Mouse (Mus musculus): ENCODE measurements around the gene Zmym1.
A peak's percentile ranks its signal among the peaks of the same experiment; 100 is the strongest.
"Not testable (repeated sequence)": the region's sequence is repeated elsewhere in the genome, so short reads cannot be mapped to it uniquely, and the experiment has no call there.

Zmym1 gene

DNA sequence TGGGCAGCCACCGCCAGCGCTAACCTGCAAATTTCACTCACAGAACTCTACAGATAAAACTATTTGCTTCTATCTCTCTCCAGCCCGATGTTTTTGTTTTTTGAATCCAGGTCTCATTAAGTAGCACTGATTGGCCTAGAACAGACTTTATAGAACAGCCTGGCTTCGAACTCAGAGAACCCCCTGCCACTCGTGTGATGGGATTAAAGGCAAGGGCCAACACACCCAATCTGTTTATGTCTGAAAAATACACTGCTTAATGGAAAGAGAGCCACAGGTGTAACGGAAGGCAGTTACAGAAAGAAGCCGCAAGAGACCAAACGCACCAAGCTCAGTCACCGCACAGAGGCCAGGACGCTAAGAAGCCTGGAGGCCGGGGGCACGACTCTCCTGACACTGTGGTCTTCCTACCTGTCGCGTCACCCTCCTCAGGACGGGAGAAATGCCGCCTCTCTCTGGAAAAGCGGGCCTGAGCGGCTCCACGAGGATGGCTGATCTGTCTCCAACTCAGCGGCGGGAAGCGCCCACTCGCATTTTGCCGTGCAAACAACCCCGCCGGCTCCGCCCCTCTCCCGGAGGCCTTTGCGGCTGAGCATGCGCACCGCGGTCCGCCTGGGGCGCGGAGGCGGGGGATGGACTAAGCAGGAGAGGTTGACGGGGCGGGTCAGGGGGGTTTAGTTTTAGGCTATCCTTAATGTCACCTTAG, at the start of gene Zmym1:
TSS of gene Zmym1 (minus strand) at position 568 of the 706 bp plus-strand sequence.
- DNase-seq (ENCODE audit: extremely low spot score, low read depth, low spot score): no peak

DNA sequence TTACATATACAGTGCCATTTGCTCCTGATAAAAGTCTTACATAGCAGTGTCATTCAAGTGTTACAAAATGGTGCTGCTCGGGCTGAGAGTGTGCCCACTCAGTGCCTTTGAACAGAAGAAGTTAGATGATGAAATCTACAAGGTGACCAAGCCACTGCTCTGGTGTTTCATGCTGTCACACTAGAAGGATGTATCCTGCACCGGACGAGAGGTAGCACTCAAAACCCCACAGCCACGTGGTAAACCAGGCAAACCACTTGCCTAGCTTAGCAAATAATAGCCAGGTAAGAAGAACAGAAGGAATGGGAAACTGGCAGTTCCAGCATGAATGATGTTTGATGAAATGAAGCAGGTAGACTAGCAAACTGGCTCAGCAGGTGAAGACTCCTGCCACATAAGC, 49.6 kb upstream of the Zmym1 start:
- no peak for DNase-seq (ENCODE audit: extremely low spot score, low read depth, low spot score)

DNA sequence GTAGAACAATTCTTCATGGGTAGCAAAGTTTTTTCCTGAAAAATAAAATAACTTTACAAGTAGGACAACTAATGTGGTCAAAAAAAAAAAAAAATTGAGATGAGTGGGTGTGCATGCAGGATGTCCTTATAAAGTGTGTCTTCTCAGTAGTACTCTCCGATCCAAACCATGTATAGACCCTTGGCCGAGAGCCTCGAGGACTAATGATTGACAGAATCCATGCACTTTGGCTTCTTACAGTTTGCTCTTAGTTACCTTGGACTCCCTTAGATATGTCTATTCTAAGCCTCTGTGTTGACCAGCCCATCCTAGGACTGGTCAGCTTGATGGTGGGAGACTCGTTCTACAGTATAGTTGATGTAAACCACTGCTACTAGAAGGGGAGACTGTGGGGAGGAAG, 46.6 kb upstream of the Zmym1 start:
- no peak for DNase-seq (ENCODE audit: extremely low spot score, low read depth, low spot score)

DNA sequence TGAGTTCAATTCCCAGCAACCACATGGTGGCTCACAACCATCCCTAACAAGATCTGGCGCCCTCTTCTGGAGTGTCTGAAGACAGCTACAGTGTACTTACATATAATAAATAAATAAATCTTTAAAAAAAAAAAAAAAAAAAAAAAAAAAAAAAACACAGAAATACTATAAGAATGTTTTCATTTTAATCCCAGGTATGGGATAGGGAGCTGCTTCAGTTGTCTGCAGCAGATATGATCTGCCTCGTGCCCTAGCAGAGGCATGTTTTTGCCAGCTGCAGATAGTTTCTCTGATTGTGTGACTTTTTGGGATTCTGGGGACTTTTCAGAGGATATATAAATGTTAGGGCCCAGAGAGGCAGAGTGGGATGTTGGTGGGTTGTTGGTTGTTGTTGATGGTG, 38.6 kb upstream of the Zmym1 start:
- DNase-seq (ENCODE audit: extremely low spot score, low read depth, low spot score): not testable (repeated sequence)

DNA sequence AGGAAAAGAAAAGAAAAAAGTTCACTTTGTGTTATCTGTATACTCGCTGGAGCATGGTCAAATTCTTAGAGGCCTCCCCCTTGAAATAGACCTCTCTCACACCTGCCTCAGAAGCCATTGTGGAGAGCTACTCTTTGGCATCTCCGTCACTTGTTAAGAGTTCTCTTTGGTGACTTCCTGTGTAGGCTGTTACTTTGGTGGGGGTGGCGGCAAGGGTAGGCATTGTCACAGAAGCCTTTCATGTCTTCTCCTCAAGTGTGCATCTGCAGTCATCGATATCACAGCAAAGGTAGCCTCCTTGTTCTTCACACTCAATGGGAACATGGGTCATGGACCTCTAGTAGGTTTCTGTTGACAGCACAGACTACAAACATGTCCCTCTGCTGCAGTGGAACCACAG, 34.1 kb upstream of the Zmym1 start:
- DNase-seq (ENCODE audit: extremely low spot score, low read depth, low spot score): no peak

DNA sequence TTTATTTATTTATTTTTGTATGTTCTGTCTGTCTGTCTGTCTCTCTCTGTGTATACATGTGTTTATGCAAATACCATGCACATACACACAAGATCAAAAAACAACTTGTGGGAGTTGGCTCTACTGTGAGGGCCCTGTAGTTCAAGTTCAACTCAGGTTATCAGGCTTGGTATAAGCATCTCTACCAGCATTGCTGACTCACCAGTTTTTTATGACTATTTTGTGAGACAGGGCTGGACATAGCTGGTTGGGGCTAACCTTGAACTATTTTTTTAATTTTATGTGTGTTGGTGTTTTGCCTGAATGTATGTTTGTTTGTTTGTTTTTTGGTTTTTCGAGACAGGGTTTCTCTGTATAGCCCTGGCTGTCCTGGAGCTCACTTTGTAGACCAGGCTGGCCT, 30.2 kb upstream of the Zmym1 start:
- no peak for DNase-seq (ENCODE audit: extremely low spot score, low read depth, low spot score)

DNA sequence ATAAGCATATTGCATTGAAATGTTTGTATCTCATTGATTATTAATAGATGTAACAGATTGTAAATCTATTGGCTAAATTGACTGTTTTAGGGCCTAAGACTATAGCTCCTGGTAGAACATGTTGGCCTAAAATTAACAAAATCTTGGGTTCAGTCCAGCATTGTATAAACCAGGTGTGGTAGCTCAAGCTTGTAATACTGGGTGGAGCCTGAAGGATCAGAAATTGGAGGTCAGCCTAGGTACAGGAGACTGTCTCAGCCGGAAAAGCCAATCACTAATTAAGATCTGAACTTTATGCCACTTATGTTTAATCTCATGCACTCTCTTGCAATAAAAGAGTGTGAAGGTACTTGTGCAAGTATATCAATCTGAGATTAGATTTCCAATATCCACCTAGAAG, 24.8 kb upstream of the Zmym1 start:
- no peak for DNase-seq (ENCODE audit: extremely low spot score, low read depth, low spot score)

DNA sequence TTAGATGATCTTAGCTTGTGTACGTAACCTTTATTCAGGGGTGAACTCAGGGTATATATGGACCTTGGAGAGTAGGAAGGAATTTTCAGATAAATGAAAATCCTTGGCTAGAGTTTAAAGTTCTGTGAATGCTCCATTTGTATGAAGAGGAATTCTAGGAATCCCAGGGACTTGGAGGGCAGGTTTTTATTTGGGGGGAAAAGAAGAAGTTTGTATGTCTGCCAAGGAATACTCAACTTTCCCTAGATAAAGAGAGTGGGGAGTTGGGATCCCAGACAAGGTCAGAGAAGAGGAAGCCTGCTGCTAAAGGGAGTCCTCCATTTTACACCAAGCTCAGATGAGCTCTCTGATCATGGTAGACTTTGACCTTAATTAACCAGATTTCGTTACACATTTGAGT, 22.2 kb upstream of the Zmym1 start:
- DNase-seq (ENCODE audit: extremely low spot score, low read depth, low spot score): no peak

DNA sequence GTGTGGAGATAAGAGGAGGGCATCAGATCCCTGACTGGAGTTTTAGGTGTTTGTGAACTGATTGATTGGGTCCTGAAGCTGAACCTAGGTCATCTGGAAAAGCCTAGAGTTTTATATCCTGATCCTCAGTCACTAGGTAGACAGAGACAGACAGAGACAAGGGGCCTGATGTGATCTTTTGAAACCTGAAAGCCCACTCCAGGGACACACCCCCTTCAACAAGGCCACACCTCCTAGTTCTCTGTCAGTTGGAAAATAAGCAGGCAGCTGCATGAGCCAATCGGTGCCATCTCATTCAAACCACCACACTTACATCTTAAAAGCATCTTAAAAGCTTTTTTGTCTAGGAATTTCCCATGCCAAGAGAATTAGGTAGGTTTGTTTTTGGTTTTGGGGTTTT, 19.9 kb upstream of the Zmym1 start:
- DNase-seq (ENCODE audit: extremely low spot score, low read depth, low spot score): no peak

DNA sequence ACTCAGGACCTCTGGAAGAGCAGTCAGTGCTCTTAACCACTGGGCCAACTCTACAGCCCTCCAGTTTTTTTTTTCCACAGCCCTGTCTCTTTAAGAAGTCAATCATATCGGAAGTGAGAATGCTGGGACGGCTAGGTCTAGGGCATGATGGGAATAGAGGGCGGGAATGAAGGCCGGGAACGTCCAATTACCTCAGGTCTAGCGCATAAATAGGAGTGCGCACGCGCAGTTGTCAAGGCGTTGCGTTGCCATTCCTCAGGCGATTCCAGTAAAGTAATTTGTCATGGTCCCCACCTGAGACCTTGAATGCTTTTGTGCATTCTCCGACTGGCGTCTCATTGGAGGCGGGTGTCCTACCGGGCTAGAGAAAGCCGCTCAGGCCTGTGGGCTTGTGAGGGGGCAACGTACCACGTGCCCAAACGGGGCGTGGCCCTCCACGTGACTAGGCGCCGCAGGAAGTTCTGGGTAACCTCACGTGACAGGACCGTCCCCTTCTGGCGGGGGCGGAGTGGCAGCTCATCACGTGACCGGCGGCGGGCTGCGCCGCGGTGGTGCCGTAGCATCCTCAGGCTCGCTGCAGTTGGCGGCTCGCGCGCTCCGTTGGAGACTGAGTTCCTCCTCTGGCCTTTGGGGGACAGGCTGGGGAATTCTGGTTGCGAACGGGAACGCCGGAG, 16.1 kb upstream of the Zmym1 start, which contains the start of gene Zmym6:
TSS of gene Zmym6 (plus strand) at position 509 of the 674 bp plus-strand sequence.
- peak; percentile 87 for DNase-seq (ENCODE audit: extremely low spot score, low read depth, low spot score)

DNA sequence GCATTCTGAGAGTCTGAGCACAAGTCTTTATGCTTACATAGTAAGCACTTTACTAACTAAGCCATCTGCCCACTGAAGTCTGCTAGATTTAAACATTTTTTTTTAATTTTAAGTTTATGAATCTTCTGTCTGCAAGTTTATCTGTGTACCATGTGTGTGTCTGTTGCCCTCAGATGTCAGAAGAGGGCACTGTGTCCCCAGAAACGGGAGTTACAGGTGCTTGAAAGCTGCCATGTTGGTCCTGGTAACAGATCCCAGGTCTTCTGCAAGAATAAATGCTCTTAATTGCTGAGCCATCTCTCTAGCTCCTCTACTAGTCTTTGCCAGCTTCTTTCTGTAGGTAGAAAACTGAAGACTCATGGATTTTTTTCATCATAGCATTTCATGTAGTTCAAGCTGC, 14.0 kb upstream of the Zmym1 start:
- no peak for DNase-seq (ENCODE audit: extremely low spot score, low read depth, low spot score)

DNA sequence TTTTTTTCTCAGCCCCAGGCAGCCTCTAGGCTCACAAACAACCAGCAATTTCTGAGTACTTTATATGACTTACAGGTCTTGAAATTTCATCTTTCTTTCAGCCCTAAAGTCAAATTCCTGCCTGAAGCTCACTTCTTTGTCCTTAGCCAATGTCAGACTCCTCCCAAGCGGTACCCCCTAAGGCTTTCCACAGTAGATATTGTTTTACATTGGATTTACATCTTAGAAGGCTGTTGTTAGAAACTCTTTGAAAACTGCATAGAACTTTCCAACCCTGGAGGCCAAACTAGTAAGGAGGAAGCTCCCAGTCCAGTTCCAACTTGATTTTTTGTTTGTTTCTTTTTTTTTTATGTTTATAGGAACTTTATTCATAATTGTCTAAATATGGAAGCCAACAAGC, 3.1 kb upstream of the Zmym1 start:
- no peak for DNase-seq (ENCODE audit: extremely low spot score, low read depth, low spot score)

DNA sequence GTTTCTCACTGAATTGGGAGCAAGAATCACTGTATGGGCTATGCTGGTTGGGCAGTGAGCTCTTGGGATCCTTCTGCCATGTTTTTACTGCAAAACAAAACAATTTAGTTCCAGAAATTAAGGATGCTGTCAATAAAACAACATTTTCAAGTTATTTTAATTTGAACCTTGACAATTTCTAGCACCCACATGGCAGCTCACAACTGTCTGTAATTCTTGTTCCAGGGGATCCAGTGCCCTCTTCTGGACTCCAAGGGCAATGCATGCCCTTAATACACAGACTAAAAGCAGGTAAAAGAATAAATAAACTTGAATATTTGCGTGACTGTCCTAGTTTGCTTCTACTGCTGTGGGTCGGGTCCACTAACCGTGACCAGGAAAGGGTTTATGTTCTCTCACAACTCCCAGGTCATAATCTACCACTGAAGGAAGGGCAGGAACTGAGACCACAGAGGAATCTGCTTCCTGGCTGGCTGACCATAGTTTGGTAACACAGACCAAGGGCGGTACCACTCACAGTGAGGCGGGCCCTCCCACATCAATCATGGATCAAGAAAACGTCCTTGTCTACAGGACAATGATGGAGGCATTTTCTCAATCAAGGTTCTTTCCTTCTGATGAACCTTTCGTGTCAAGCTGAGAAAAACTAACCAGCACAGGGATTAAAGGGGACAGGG, 6.3 kb downstream of the Zmym1 start:
- no peak for DNase-seq (ENCODE audit: extremely low spot score, low read depth, low spot score)

DNA sequence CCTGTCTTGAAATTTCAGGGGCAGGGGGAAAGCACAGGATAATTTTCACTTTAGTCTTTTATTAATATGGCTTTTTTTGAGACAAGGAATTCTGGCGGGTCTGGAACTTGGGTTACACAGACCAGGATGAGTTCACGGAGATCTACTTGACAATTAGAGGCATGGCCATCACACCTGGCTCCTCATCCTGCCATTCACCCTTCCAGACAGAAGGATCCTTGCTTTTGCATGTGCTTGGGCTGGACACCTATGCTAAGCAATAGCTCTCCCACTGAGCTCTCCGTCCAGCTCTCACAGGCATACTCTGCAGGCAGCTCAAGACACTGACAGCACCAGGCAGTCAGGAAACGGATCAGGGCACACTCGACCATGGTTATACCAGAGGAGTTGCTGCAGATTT, 7.9 kb downstream of the Zmym1 start:
- DNase-seq (ENCODE audit: extremely low spot score, low read depth, low spot score): no peak

DNA sequence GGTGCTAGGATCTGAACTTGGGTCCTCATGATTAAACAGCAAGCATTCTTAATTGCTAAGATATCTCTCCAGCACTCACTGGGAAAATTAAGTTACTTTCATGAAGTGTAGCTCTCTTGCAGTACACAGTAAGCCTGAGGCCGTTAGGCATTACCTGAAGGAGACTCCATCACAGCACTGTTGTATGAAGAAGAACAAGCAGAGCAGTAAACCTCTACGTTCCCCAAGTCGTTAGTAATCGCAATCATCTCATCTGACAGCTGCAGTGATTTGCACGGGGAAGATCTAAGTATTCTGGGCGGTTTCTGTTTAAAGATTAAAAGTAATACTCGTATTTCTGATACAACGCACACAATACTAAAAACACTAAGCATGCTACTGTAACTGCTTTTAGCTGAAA, 9.8 kb downstream of the Zmym1 start:
- DNase-seq (ENCODE audit: extremely low spot score, low read depth, low spot score): no peak

DNA sequence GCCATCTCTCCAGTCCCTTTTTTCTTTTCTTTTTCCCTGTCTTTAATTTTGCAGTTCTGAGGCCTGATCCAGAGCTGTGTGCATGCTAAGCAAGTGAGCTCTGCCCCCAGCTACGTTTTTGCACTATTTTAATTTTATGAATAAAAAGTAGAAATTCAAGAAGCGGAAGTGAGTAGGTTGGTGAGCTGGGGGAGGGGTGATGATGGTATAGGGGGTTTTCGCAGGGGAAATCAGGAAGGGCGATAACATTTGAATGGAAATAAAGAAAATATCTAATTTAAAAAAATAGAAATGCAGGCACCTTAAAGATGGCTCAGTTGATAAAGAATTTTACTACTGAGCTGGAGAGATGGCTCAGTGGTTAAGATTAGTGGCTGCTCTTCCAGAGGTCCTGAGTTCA, 17.4 kb downstream of the Zmym1 start:
- DNase-seq (ENCODE audit: extremely low spot score, low read depth, low spot score): no peak

DNA sequence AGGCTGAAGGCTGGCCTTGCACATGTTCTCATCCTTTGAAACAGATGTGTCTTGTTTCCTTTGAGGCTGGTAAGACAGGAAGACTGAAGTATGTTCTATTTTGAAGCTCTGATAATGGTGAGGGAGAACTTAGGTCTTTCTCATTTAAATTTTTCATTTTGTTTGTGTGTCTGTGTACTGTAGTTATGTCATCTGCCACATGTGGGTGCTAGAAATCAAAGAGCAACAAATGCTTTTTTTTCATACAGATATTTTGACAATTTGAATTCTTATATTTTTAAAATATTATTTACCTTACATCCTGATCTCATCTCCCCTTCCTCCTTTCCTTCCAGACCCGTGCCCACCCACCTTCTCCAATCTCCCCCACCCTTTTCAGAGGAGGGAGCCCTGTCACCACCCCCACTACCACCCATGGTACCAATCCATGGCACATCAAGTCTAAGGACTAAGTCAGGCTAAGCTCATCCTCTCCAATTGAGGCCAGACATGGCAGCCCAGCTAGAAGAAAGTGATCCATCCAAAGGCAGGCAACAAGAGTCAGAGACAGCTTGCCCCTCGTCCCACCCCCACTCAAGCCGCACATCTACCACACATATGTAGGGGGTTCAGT, 21.0 kb downstream of the Zmym1 start:
- DNase-seq (ENCODE audit: extremely low spot score, low read depth, low spot score): no peak

DNA sequence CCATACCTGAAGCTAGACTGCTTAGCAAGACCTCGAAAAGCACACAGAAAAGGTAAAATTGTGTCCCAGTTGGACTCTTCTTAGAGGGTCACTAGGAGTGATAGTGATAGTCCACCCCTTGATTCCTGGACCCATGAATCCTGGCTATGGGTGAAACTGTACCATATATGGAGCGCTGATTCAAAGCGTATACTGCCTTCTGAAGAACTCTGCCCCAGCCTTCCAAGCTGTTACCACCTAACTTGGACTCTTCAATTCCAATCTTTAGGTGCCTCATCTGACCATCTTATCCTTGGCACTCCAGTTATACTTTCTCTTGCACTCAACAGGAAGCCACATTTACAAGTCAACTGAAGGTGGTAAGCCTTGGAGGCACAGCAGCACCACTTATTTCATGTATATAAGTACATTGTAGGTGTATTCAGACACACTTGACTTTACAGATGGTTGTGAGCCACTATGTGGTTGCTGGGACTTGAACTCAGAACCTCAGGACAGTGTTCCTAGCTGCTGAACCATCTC, 22.1 kb downstream of the Zmym1 start:
- no peak for DNase-seq (ENCODE audit: extremely low spot score, low read depth, low spot score)

DNA sequence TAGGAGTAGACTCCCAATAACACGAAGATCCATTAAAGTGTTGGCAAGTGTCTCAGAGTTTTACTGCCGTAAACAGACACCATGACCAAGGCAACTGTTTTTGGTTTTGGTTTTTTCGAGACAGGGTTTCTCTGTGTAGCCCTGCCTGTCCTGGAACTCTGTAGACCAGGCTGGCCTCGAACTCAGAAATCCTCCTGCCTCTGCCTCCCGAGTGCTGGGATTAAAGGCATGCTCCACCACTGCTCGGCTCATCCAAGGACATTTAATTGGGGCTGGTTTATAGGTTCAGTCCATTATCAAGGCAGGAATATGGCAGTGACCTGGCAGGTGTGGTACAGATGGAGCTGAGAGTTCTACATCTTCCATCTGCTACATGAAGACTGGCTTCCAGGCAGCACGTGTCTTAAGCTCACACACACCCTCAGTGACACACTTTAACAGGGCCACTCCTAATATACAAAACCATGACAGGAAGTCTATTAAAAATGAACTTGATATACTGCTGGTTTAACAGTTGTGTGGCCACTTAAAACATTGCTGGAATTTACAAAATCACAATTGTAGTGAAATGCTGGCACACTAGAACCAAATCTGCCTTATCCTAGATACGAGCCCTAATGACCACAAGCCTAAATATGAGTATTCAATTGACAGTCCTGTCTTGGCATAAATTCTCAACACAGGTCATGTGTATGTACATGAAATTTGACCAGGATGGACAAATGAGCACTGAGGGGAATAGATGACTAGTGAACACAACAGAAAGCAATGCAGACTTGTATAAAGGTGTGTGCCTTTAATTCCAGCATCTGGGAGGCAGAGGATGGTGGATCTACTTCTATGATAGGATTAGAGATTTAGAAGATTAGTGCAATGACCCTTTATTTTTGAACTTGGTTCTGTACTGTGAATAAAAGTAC, 22.8 kb downstream of the Zmym1 start:
- no peak for DNase-seq (ENCODE audit: extremely low spot score, low read depth, low spot score)

DNA sequence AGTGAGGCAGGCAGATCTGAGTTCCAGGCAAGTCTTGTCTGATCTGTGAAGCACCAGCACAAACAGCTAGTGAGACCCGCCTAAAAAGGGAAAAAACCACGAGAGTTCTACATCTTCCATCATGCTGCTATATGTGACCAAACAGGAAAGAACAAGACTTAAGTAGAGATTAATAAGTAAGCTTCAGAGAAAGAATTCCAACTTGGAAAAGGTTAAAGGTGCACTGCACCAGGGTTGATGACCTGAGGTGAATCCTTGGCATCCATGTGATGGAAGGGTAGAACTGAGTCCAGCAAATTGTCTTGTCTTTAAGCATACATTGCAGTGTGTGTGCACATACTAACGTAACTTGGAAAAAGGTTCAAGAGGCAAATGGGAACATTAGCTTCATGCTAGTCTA, 23.8 kb downstream of the Zmym1 start:
- no peak for DNase-seq (ENCODE audit: extremely low spot score, low read depth, low spot score)

Measured in hindlimb bud, embryonic 11.5 days (tissue).